Mouse (Mus musculus) pancreas, adult 10 weeks (tissue): Measurements from ENCODE around the gene Ascl3. TPM values are rescaled to one million over a fixed set of nuclear protein-coding genes. Genes with fewer than 3 reads are reported as not detected.

Experiments
- polyA plus RNA-seq: library from polyadenylated mRNA; stranded (reverse); fragments of 350-450 nt; fragmentation: Illumina TruSeq; extraction: RNeasy Lipid Tissue Mini Kit (QIAGEN cat#74804); gene quantifications from one replicate; pipeline ENCODE4 v1.2.3, GENCODE M21; 2015; ENCODE audit warnings: low read depth, low replicate concordance; ENCODE audit not compliant: insufficient read depth

Gene Ascl3
- polyA plus RNA-seq = not detected

DNA sequence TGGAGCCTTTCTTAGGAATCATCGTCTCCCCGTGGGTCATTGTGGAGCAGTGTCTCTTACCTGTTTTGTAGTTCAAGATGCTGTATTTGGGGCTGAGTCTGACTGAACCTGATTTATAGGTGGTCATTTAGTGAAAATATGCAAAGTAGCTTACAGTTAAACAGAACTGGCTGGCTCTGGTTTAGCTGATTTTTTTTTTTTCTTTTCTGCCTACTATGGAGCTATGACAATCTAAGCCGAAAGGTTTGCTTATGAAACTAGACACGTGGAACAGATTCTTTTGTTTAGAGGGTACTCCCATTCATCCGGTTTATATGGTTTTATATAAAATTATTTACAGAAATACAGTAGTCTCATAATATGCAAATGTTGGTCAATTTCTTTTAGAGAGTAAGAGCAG is at the start of gene Ascl3:
Gene Ascl3, minus strand, starts transcription at position 101 of the 400 bp plus-strand sequence.

GRCm38 (mm10) chr7:109752008-109752925 is 20.7 kb upstream of the Ascl3 start, which contains the start of gene Tmem9b:
Gene Tmem9b, minus strand, starts transcription at chr7:109752875.

DNA sequence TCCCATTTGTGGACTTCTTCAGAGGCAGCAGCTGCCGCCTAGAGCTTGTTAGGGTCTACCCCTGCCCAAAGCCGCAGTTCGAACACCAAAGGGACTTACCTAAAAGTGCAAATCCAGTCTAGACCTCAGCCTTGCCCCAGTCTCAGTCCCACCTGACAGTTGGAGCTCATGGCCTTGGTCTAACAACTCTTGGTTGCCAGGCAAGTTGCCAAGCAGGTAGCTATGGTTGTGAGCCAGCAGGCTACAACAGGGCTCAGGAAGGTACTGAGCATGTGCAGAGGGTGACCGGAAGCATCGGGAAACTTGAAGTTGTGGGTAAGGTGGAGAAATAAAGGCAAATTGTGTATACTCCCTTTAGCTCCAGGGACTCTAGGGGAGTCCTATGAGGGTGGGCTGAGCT is 7.8 kb downstream of the Ascl3 start, which contains the start of gene BC051019:
Gene BC051019, minus strand, starts transcription at position 154 of the 400 bp plus-strand sequence.

DNA sequence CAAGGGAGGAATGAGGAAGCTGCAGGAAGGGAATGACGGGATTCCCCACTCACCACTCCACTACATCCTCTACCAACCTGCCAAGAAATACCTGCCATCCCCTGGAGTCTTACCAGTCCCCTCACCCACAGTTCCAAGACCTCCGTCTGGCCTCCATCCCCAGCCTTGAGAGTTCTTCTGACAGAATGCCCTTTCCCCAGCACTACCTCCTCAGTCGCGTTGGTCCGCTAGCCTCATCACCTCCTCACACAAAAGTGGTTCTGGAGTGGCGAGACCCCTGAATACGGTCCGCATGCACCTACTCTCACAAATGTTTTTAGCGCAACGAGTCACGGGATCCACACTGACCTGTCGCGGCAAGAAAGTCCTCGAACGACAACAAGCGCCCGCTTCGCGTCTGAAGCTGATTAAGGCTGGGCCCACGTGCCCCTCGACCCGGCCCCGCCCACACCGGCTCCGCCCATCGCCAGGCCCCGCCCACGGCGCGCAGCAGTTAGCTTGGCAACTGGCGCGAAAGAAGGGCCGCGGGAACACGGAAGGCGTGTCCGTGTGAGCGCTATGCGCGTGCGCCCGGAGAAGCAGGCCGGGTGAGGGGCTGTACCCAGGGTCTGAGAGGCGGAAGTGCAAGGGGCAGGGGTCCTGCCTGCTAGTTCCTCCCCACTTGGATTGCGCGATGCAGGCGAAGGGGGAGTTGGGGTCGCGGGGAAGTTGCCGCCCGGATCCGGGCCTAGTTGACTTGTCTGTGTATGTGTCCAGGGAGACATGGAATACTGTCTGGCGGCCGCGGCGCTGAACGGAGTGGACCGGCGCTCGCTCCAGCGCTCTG is 28.1 kb downstream of the Ascl3 start, which contains the start of the genes St5 and Akip1:
Gene St5, minus strand, starts transcription at position 416 of the 826 bp plus-strand sequence.
Gene Akip1, plus strand, starts transcription at position 501 of the 826 bp plus-strand sequence.

Other genes with a start within 250 kb of the Ascl3 start
- not detected for gene Trim66, start 223.6 kb downstream of the Ascl3 start, polyA plus RNA-seq
- gene Rpl27a, start 212.6 kb downstream of the Ascl3 start, polyA plus RNA-seq = 342 TPM
- gene St5, start 28.1 kb downstream of the Ascl3 start, polyA plus RNA-seq = 25.0 TPM
- gene Akip1, start 28.0 kb downstream of the Ascl3 start, polyA plus RNA-seq = 4.5 TPM
- not detected for gene BC051019, start 7.9 kb downstream of the Ascl3 start, polyA plus RNA-seq
- 11.0 TPM for gene Tmem9b, start 21.1 kb upstream of the Ascl3 start, polyA plus RNA-seq
- not detected for gene Nrip3, start 50.3 kb upstream of the Ascl3 start, polyA plus RNA-seq
- not detected for gene Scube2, start 134.0 kb upstream of the Ascl3 start, polyA plus RNA-seq
- gene Dennd5a, start 228.7 kb upstream of the Ascl3 start, polyA plus RNA-seq = 23.0 TPM